Mouse (Mus musculus): ENCODE data around the gene Med27. TPM values are rescaled to one million over a fixed set of nuclear protein-coding genes. Genes with fewer than 3 reads are reported as not detected.
A peak's percentile ranks its signal among the peaks of the same experiment; 100 is the strongest.
"Not testable (repeated sequence)": the region's sequence is repeated elsewhere in the genome, so short reads cannot be mapped to it uniquely, and the experiment has no call there.

Gene Med27
- polyA plus RNA-seq, 1 experiment from 2014 or later, result 63.3 TPM

DNA sequence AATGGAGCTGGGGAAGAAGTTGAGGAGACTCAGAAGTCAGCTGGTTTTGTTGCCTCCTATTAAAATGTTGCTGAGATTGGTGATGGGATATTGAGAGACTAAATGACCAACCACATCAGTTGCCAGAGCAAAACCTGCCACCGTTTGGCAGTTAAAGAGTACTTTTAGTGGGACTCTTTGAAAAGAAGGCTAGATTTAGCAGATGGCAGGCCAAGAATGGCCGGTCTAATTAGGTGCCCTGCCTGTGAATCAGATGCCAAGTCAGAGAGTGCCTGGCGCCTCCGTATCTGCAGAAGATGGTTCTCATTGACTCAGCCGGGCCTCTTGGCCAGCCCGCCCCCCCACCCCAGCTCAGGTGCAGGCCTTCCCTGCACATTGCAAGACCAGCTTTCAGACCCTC is 173.6 kb downstream of the Med27 start:
- Histone ChIP-seq H3K9me3 (no peaks in the 10 kb centered on the region), H3K4me1 (peaks cover 83% of the 10 kb centered on the region), H3K4me3 (no peak overlapping the region), H3K27me3 (ENCODE audit: poor library complexity, severe bottlenecking) (peaks cover 9% of the 10 kb centered on the region; the same call in 1 of the 2 replicates), H3K36me3 (replicated peaks) (no peaks in the 10 kb centered on the region), H3K27ac (no peak overlapping the region)
- 85% methylated on average over 6 of the region's 6 CpGs for WGBS
- no peak for DNase-seq (ENCODE audit: extremely low spot score, low spot score)

GRCm38 (mm10) chr2:29521486-29521885 is 174.9 kb downstream of the Med27 start:
- H3K4me3 ChIP-seq, result no peak overlapping the region
- no peak for DNase-seq (ENCODE audit: extremely low spot score, low spot score)
- peaks cover 85% of the 10 kb centered on the region for H3K4me1 ChIP-seq
- WGBS, result 81% methylated on average over 7 of the region's 7 CpGs
- no peaks in the 10 kb centered on the region for H3K9me3 ChIP-seq
- H3K27me3 ChIP-seq (ENCODE audit: poor library complexity, severe bottlenecking), result peaks cover 9% of the 10 kb centered on the region; the same call in 1 of the 2 replicates
- H3K27ac ChIP-seq, result no peak overlapping the region
- H3K36me3 ChIP-seq (replicated peaks), result no peaks in the 10 kb centered on the region

GRCm38 (mm10) chr2:29523918-29524811 is 177.5 kb downstream of the Med27 start:
- no peak for DNase-seq (ENCODE audit: extremely low spot score, low spot score)
- Histone ChIP-seq H3K36me3 (replicated peaks) (no peaks in the 10 kb centered on the region), H3K9me3 (no peaks in the 10 kb centered on the region), H3K27ac (peak overlapping the region; percentile 49), H3K4me1 (peaks cover 64% of the 10 kb centered on the region), H3K27me3 (ENCODE audit: poor library complexity, severe bottlenecking) (no peaks in the 10 kb centered on the region; the same call in 1 of the 2 replicates), H3K4me3 (no peak overlapping the region)
- WGBS, result 86% methylated on average over 12 of the region's 12 CpGs

GRCm38 (mm10) chr2:29525273-29525805 is 178.7 kb downstream of the Med27 start:
- Histone ChIP-seq H3K27me3 (ENCODE audit: poor library complexity, severe bottlenecking) (no peaks in the 10 kb centered on the region; the same call in 1 of the 2 replicates), H3K4me3 (no peak overlapping the region), H3K9me3 (no peaks in the 10 kb centered on the region), H3K27ac (peak overlapping the region; percentile 46; the same call in 1 of the 2 replicates), H3K36me3 (replicated peaks) (no peaks in the 10 kb centered on the region), H3K4me1 (peaks cover 56% of the 10 kb centered on the region)
- no peak for DNase-seq (ENCODE audit: extremely low spot score, low spot score)
- 61% methylated on average over 4 of the region's 4 CpGs for WGBS

DNA sequence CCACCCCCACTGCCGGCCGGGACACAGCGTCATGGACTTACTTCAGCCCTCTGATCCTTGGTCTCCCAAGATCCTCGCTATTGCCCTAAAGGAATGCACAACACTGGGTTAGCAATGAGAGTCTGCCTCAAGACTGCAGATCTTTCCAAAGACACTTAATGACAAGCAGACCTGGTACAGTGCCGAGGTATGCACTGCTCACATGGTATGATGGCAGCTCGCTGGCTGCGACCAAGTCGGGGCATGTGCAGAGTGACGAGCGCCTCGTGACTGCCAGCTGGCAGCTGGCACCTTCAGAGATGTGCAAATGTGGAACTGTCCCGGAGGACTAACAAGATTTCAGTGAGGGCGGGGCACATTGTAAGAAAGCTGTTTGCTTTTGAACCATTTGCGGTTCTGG is 179.6 kb downstream of the Med27 start:
- Histone ChIP-seq H3K4me3 (no peak overlapping the region), H3K4me1 (peaks cover 48% of the 10 kb centered on the region), H3K9me3 (no peaks in the 10 kb centered on the region), H3K27me3 (ENCODE audit: poor library complexity, severe bottlenecking) (no peaks in the 10 kb centered on the region), H3K36me3 (replicated peaks) (no peaks in the 10 kb centered on the region), H3K27ac (0 out of 2 replicates have a peak overlapping the region, but pooled peaks have one; percentile 56)
- 84% methylated on average over 14 of the region's 14 CpGs for WGBS
- DNase-seq (ENCODE audit: extremely low spot score, low spot score), result no peak

- not testable (repeated sequence) for H3K27me3 ChIP-seq (ENCODE audit: poor library complexity, severe bottlenecking); H3K4me3 ChIP-seq; H3K9me3 ChIP-seq; H3K36me3 ChIP-seq (replicated peaks); DNase-seq (ENCODE audit: extremely low spot score, low spot score); H3K27ac ChIP-seq
- H3K4me1 ChIP-seq, result peaks cover 43% of the 10 kb centered on the region
- WGBS, result 92% methylated on average over 9 of the region's 9 CpGs
Measured at GRCm38 (mm10) chr2:29527480-29527879, 180.9 kb downstream of the Med27 start.

- Histone ChIP-seq H3K27me3 (ENCODE audit: poor library complexity, severe bottlenecking) (no peaks in the 10 kb centered on the region), H3K4me1 (peaks cover 36% of the 10 kb centered on the region), H3K27ac (no peak overlapping the region), H3K9me3 (no peaks in the 10 kb centered on the region), H3K4me3 (no peak overlapping the region), H3K36me3 (replicated peaks) (no peaks in the 10 kb centered on the region)
- DNase-seq (ENCODE audit: extremely low spot score, low spot score), result no peak
- WGBS, result 92% methylated on average over 5 of the region's 5 CpGs
Measured at GRCm38 (mm10) chr2:29528811-29529210, 182.2 kb downstream of the Med27 start.

- H3K4me1 ChIP-seq, result peaks cover 27% of the 10 kb centered on the region
- not testable (repeated sequence) for DNase-seq (ENCODE audit: extremely low spot score, low spot score); H3K27ac ChIP-seq; H3K36me3 ChIP-seq (replicated peaks); H3K27me3 ChIP-seq (ENCODE audit: poor library complexity, severe bottlenecking); H3K9me3 ChIP-seq; H3K4me3 ChIP-seq
- WGBS, result 96% methylated on average over 2 of the region's 2 CpGs
Measured at GRCm38 (mm10) chr2:29529788-29530187, 183.2 kb downstream of the Med27 start.

- H3K27ac ChIP-seq, result no peak overlapping the region
- H3K4me1 ChIP-seq, result peaks cover 13% of the 10 kb centered on the region
- H3K27me3 ChIP-seq (ENCODE audit: poor library complexity, severe bottlenecking), result no peaks in the 10 kb centered on the region
- H3K4me3 ChIP-seq, result no peak overlapping the region
- H3K9me3 ChIP-seq, result no peaks in the 10 kb centered on the region
- no peak for DNase-seq (ENCODE audit: extremely low spot score, low spot score)
- H3K36me3 ChIP-seq (replicated peaks), result no peaks in the 10 kb centered on the region
- WGBS, result 94% methylated on average over 3 of the region's 3 CpGs
Measured at GRCm38 (mm10) chr2:29532173-29532572, 185.6 kb downstream of the Med27 start.

DNA sequence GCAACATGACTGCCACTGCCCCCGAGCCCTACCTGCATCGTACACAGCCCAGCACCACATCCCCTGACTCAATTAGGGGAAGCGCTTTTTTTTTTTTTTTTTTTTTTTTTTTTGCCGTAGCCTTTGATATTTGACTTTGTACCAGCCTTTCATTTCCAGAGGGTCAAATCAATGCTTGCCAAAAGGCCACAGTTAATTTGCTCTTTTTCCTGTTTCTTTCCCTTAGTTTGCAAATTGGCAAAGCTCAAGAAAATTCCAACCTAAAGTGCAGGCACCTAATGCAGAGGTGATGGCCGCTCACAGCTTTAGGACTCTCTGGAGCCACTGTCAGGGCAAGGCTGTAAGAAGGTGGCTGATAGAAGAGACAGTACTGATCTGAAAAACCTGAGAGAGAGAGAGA is 186.3 kb downstream of the Med27 start:
- WGBS, result 88% methylated on average over 5 of the region's 5 CpGs
- H3K36me3 ChIP-seq (replicated peaks), result no peaks in the 10 kb centered on the region
- no peak overlapping the region for H3K4me3 ChIP-seq
- no peak for DNase-seq (ENCODE audit: extremely low spot score, low spot score)
- H3K27ac ChIP-seq, result no peak overlapping the region
- H3K9me3 ChIP-seq, result no peaks in the 10 kb centered on the region
- H3K4me1 ChIP-seq, result peaks cover 16% of the 10 kb centered on the region
- H3K27me3 ChIP-seq (ENCODE audit: poor library complexity, severe bottlenecking), result no peaks in the 10 kb centered on the region

DNA sequence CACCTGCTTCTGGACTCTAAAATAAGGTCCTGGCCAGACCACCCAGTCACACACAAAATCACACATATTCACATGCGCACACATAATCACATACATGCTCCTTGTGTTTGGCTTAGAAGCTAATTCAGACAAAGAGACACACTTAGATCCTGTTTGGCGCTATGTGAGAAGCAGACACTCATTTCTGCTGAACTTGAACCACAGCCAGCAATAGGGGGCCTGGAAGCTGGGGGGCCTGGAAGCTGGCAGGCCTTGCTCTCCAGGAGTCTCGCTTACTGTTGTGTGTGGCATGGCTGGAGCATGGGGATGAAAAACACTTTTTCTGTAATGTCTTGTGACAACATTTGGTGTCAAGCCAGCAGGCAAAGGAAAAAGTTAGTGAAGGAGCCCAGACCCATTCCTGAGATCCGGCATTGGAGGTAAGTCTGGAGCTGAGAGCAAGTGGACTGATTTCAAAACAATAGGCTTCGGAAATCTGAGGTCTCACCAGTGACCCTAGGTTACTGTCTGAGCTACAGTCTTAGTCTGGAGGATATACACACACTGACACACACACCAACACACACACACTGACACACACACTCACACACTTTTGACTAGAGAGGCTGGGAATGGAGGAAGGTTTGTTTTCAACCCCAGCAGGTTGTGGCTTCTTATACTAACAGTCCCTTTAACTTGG is 189.1 kb downstream of the Med27 start:
- H3K9me3 ChIP-seq, result no peaks in the 10 kb centered on the region
- no peak overlapping the region for H3K27ac ChIP-seq
- no peak overlapping the region for H3K4me3 ChIP-seq
- no peak for DNase-seq (ENCODE audit: extremely low spot score, low spot score)
- no peaks in the 10 kb centered on the region for H3K27me3 ChIP-seq (ENCODE audit: poor library complexity, severe bottlenecking)
- H3K4me1 ChIP-seq, result peaks cover 11% of the 10 kb centered on the region
- no peaks in the 10 kb centered on the region for H3K36me3 ChIP-seq (replicated peaks)
- whole genome bisulfite sequencing, result 85% methylated on average over 5 of the region's 5 CpGs

GRCm38 (mm10) chr2:29536481-29536880 is 189.9 kb downstream of the Med27 start:
- Histone ChIP-seq H3K36me3 (replicated peaks) (no peaks in the 10 kb centered on the region), H3K4me1 (peaks cover 11% of the 10 kb centered on the region), H3K27ac (no peak overlapping the region; the same call in 1 of the 2 replicates), H3K27me3 (ENCODE audit: poor library complexity, severe bottlenecking) (no peaks in the 10 kb centered on the region), H3K4me3 (no peak overlapping the region), H3K9me3 (no peaks in the 10 kb centered on the region)
- DNase-seq (ENCODE audit: extremely low spot score, low spot score), result no peak
- WGBS, result 90% methylated on average over 9 of the region's 9 CpGs

GRCm38 (mm10) chr2:29537334-29537733 is 190.7 kb downstream of the Med27 start:
- Histone ChIP-seq H3K9me3 (no peaks in the 10 kb centered on the region), H3K27ac (no peak overlapping the region), H3K4me3 (no peak overlapping the region), H3K4me1 (peaks cover 19% of the 10 kb centered on the region), H3K36me3 (replicated peaks) (no peaks in the 10 kb centered on the region), H3K27me3 (ENCODE audit: poor library complexity, severe bottlenecking) (no peaks in the 10 kb centered on the region)
- 85% methylated on average over 8 of the region's 8 CpGs for WGBS
- DNase-seq (ENCODE audit: extremely low spot score, low spot score), result no peak

All from forebrain, embryonic 10.5 days (tissue).